Mouse (Mus musculus) forebrain, postnatal 0 days (tissue): ENCODE results near the gene Armc5. TPM values are rescaled to one million over a fixed set of nuclear protein-coding genes. Genes with fewer than 3 reads are reported as not detected.

Source experiments
- ATAC-seq: fragments of 200-750 bp; cut with Nextera tagmentation; 2 replicates; pipeline ENCODE4 v1.8.0; 2017; ENCODE audit warnings: mild to moderate bottlenecking, moderate library complexity
- DNase-seq: peaks from one replicate; pipeline ENCODE4 v3.0.0-alpha.2; 2015
- H3K27ac ChIP-seq: fragments of 300-500 bp; sonication (generic); 2 replicates; pipeline ENCODE4 v1.5.1; 2014; ENCODE audit warnings: low read depth, mild to moderate bottlenecking, antibody characterized with exemption, low read length, moderate library complexity, mixed read lengths
- H3K27me3 ChIP-seq: fragments of 300-500 bp; sonication (generic); 2 replicates; pipeline ENCODE4 v1.6.1; 2014; ENCODE audit warnings: mild to moderate bottlenecking, low read length, mixed read lengths; ENCODE audit not compliant: insufficient read depth
- H3K36me3 ChIP-seq: fragments of 300-500 bp; sonication (generic); 2 replicates; pipeline ENCODE4 v1.6.1; 2014; ENCODE audit warnings: mild to moderate bottlenecking, moderate library complexity; ENCODE audit not compliant: insufficient read depth
- H3K4me1 ChIP-seq: fragments of 300-500 bp; sonication (generic); 2 replicates; pipeline ENCODE4 v1.6.1; 2014; ENCODE audit warnings: antibody characterized with exemption; ENCODE audit not compliant: insufficient read depth
- H3K4me2 ChIP-seq: fragments of 300-500 bp; sonication (generic); 2 replicates; pipeline ENCODE4 v1.6.1; 2014; ENCODE audit warnings: low read depth, mild to moderate bottlenecking, moderate library complexity
- H3K4me3 ChIP-seq: fragments of 300-500 bp; sonication (generic); 2 replicates; pipeline ENCODE4 v1.5.1; 2014; ENCODE audit warnings: low read depth, low read length, mixed read lengths
- H3K9ac ChIP-seq: fragments of 300-500 bp; sonication (generic); 2 replicates; pipeline ENCODE4 v1.6.1; 2014; ENCODE audit warnings: mild to moderate bottlenecking
- H3K9me3 ChIP-seq: fragments of 300-500 bp; sonication (generic); 2 replicates; pipeline ENCODE4 v1.6.1; 2016; ENCODE audit warnings: low read length
- CTCF ChIP-seq: sonication (generic); IDR thresholded peaks from 2 replicates; pipeline ENCODE4 v1.5.1; 2016; ENCODE audit warnings: antibody characterized with exemption, control low read depth, low read depth
- WGBS: fragments of 180-500 bp; shearing (Covaris S2); extraction: QIAGEN DNeasy Blood & Tissue Kit; methylation state at CpG from one replicate; pipeline ENCODE4 v1.1.7; 2014; 5-methylcytosine and 5-hydroxymethylcytosine counted together
- polyA plus RNA-seq: library from polyadenylated mRNA; unstranded; fragments of >200 nt; fragmentation: Nextera tagmentation; extraction: Ambion mirVana; gene quantifications from 2 replicates; pipeline ENCODE4 v1.2.1, GENCODE M21; 2015
- total RNA-seq: library from RNA; depleted of rRNA; stranded (reverse); fragments of >200 nt; gene quantifications from 2 replicates; pipeline ENCODE4 v1.2.3, GENCODE M21; 2014; rRNA removed

Gene Armc5
- total RNA-seq (12.8 and 17.8 TPM in 2 replicates), polyA plus RNA-seq (13.4 and 15.4 TPM in 2 replicates)

DNA sequence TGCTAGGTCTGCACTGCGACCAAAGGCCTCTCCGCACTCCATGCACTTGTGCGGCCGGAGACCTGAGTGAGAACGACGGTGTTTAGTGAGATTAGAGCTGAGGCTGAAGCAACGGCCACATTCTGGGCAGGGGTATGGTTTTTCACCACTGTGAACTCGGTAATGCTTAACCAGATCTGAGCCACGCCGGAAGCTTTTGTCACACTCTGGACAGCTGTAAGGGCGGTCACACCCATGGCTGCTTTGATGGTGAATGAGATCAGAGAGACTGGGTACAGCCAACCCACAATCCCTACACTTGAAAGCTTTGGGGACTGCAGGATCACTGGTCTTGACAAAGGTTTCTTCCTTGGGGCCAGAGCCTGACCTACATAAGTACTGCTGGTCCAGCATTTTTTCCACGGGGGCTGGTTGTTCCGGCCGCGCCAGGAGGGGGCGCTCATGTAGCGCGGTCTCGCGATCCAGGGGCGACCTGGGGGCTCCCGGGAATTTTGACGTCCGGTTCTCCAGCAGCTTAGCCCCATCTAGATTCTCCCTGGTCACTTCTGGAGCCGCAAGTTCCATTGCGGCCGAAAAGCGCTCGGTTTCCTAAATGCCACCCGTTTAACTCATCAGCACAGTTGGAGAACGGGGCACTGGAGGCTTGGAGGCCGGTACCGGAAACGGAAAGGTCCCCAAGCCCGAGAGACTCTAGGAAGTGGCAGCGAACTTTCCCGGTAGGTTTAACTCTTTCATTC is at the start of gene Armc5:
Gene Armc5, plus strand, starts transcription at position 487 of the 737 bp plus-strand sequence.
- ATAC-seq, result peak; percentile 16; the same call in 1 of the 2 replicates
- Histone ChIP-seq H3K9me3 (no peaks in the 10 kb centered on the region), H3K9ac (peak within 1 kb of the TSS; percentile 79), H3K36me3 (peaks cover 15% of the 10 kb centered on the region), H3K27ac (peak within 1 kb of the TSS; percentile 98), H3K27me3 (no peaks in the 10 kb centered on the region), H3K4me2 (peak within 1 kb of the TSS; percentile 77), H3K4me3 (peak within 1 kb of the TSS; percentile 77), H3K4me1 (no peaks in the 10 kb centered on the region; the same call in 1 of the 2 replicates)
- TF ChIP-seq CTCF, result peak; percentile 83
- 26% methylated on average over 37 of the region's 37 CpGs for WGBS
- DNase-seq, result peak; percentile 84

GRCm38 (mm10) chr7:128201607-128202006 is 35.5 kb upstream of the Armc5 start:
- Histone ChIP-seq H3K9me3 (no peaks in the 10 kb centered on the region), H3K9ac (no peak overlapping the region), H3K4me3 (no peak overlapping the region), H3K4me1 (no peaks in the 10 kb centered on the region), H3K36me3 (no peaks in the 10 kb centered on the region), H3K4me2 (no peak overlapping the region), H3K27me3 (no peaks in the 10 kb centered on the region), H3K27ac (no peak overlapping the region)
- ATAC-seq (no peak), DNase-seq (no peak)
- TF ChIP-seq CTCF, result no peak
- WGBS, result 89% methylated on average over 9 of the region's 9 CpGs

DNA sequence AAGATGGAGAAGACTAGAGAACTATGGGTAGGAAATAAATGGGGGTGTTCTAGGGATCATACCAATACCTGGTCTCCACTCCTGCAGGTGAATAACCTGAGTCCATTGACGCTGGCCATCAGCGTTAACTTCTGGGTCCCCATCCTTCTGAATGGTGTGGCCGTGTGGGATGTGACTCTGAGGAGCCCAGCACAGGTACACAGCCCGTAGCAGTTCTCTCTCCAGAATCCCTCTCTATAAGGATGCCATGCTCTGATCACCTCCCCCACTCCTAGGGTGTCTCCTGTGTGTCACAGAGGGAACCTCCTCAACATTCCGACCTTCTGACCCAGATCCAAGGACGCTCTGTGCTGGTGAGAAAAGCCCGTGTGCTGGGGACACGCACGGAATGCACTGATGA is 34.1 kb upstream of the Armc5 start:
- H3K27ac ChIP-seq, result no peak overlapping the region
- H3K4me1 ChIP-seq, result no peaks in the 10 kb centered on the region
- no peak for TF ChIP-seq CTCF
- no peak overlapping the region for H3K4me3 ChIP-seq
- WGBS, result 84% methylated on average over 9 of the region's 9 CpGs
- no peak overlapping the region for H3K9ac ChIP-seq
- ATAC-seq (no peak), DNase-seq (no peak)
- no peaks in the 10 kb centered on the region for H3K9me3 ChIP-seq
- H3K4me2 ChIP-seq, result no peak overlapping the region
- H3K36me3 ChIP-seq, result no peaks in the 10 kb centered on the region
- H3K27me3 ChIP-seq, result no peaks in the 10 kb centered on the region

- no peaks in the 10 kb centered on the region for H3K36me3 ChIP-seq
- no peaks in the 10 kb centered on the region for H3K4me1 ChIP-seq
- no peak overlapping the region for H3K4me3 ChIP-seq
- WGBS, result 85% methylated on average over 8 of the region's 8 CpGs
- ATAC-seq, result no peak
- H3K27me3 ChIP-seq, result no peaks in the 10 kb centered on the region
- no peak for DNase-seq
- H3K4me2 ChIP-seq, result no peak overlapping the region
- H3K9me3 ChIP-seq, result no peaks in the 10 kb centered on the region
- H3K27ac ChIP-seq, result no peak overlapping the region
- no peak for TF ChIP-seq CTCF
- no peak overlapping the region for H3K9ac ChIP-seq
Measured at GRCm38 (mm10) chr7:128204179-128204578, 33.0 kb upstream of the Armc5 start.

- Histone ChIP-seq H3K9me3 (no peaks in the 10 kb centered on the region), H3K4me2 (no peak overlapping the region), H3K27me3 (no peaks in the 10 kb centered on the region), H3K27ac (no peak overlapping the region), H3K4me1 (no peaks in the 10 kb centered on the region), H3K4me3 (no peak overlapping the region), H3K36me3 (no peaks in the 10 kb centered on the region), H3K9ac (no peak overlapping the region)
- ATAC-seq, result no peak
- no peak for DNase-seq
- no peak for TF ChIP-seq CTCF
- WGBS, result 88% methylated on average over 18 of the region's 18 CpGs
Measured at GRCm38 (mm10) chr7:128205695-128206094, 31.4 kb upstream of the Armc5 start.

DNA sequence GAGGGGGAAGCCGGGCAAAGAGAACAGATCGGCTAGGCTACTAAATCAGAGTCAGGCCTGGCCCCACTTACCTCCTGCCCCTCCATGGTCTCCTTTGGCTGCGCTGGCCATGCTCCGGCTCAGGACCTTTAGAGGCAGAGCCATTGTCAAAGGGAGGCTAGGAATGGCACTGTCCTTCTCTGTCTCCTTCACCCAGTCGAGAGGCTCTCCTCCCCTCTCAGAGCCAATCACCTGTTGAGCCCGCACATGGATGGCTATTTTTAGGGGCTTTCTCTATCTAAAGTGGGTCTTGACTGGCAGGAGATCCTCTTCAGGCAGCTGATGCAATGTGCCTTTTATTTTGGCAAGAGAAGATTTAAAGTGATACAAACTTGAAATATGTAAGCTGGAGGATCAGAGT is 31.0 kb upstream of the Armc5 start, which contains the start of gene Cox6a2:
Gene Cox6a2, minus strand, starts transcription at position 236 of the 400 bp plus-strand sequence.
- Histone ChIP-seq H3K4me1 (no peaks in the 10 kb centered on the region), H3K36me3 (no peaks in the 10 kb centered on the region), H3K4me2 (no peak within 1 kb of the TSS), H3K27me3 (no peaks in the 10 kb centered on the region), H3K9ac (no peak within 1 kb of the TSS), H3K4me3 (no peak within 1 kb of the TSS), H3K9me3 (no peaks in the 10 kb centered on the region), H3K27ac (no peak within 1 kb of the TSS)
- TF ChIP-seq CTCF, result no peak
- 74% methylated on average over 6 of the region's 6 CpGs for WGBS
- DNase-seq (no peak), ATAC-seq (no peak)

DNA sequence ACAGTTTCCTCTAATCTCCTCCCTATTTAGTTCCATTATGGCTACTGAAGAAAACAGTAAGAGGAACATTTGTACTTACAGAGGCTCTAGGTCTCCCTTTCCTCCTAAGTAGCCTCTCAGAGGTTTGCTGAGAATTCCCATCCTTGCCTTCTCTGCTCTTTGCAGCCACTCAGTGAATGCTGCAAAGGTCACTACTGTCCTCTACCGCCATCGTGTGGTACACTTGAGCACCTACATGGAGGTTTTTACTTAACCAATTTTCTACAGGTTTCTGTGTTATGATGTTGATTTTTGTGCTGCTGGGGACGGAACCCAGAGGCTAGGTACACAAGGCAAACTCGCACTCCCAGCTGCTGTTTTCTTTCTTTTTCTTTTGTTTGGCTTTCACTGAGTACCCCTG is 29.0 kb upstream of the Armc5 start:
- peak; percentile 38; the same call in 1 of the 2 replicates for ATAC-seq
- peak; percentile 95 for TF ChIP-seq CTCF
- no peak overlapping the region for H3K4me2 ChIP-seq
- H3K9ac ChIP-seq, result no peak overlapping the region
- no peak overlapping the region for H3K4me3 ChIP-seq
- H3K4me1 ChIP-seq, result no peaks in the 10 kb centered on the region
- no peaks in the 10 kb centered on the region for H3K36me3 ChIP-seq
- H3K27ac ChIP-seq, result no peak overlapping the region
- 11% methylated on average over 4 of the region's 4 CpGs for WGBS
- H3K27me3 ChIP-seq, result no peaks in the 10 kb centered on the region
- DNase-seq, result peak; percentile 82
- H3K9me3 ChIP-seq, result no peaks in the 10 kb centered on the region
